Mouse (Mus musculus) Muller cell, postnatal 12 days (primary cell): ENCODE measurements around the gene Prr9.

Experiments used
- DNase-seq: peaks from one replicate; pipeline ENCODE4 v3.0.0-alpha.2; 2015; ENCODE audit errors: inconsistent ontology term

Prr9 gene

DNA sequence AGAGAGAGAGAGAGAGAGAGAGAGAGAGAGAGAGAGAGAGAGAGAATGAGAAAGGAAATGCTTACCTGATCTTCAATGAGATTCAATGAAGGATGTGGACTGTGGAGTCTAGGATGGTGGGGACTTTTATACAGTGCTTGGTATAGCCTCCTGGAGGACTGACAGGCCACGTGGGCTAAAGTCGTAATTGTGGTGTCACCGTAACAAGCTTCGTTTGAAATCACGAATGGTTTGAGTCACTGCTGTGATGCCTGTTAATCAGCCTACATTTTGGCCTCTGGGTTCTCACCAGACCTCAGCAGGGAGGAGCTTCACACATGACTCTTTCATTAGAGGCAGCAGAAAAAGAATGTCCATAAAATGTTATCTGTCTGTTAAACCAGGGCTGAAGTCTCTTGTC is at the start of gene Prr9:
TSS of gene Prr9 (minus strand) at position 101 of the 400 bp plus-strand sequence.
- DNase-seq = no peak

DNA sequence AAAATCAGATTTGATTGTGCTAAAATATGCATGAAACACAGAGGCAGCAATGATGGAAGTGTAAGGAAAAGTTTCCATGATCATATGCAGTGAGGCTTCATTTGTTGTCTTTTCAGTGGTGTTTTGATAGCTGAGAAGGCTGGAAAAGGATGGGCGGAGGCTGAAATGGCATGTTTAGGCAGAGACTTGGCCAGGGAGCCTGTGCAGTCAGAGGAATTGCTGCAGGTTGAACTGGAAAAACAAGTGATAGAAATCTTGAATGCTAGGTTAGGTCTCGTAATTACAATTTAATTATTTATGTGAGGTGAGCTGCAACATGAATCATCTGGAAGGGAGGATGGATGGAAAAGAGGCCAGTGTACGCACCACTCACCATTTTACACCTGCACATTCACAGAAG is 46.1 kb upstream of the Prr9 start:
- DNase-seq = no peak

DNA sequence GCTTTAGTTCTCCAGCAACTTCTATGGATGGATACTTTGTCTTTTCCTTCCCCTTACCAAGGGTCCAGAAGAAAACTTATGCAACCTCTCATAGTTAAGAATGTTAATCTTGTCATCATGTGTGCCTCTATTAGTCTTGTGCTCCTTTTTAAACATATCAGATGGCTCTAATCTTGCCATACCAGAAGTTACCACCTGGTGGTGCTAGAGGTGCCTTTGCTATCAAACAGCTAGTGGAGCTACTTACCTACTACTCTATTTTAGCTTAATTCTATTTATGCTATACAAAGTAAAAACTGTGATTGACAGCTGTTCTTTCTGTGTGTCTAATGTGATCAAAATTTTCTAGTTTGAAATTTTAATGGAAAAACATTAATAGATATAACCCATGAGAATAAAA is 29.6 kb upstream of the Prr9 start:
- DNase-seq = peak; percentile 24

DNA sequence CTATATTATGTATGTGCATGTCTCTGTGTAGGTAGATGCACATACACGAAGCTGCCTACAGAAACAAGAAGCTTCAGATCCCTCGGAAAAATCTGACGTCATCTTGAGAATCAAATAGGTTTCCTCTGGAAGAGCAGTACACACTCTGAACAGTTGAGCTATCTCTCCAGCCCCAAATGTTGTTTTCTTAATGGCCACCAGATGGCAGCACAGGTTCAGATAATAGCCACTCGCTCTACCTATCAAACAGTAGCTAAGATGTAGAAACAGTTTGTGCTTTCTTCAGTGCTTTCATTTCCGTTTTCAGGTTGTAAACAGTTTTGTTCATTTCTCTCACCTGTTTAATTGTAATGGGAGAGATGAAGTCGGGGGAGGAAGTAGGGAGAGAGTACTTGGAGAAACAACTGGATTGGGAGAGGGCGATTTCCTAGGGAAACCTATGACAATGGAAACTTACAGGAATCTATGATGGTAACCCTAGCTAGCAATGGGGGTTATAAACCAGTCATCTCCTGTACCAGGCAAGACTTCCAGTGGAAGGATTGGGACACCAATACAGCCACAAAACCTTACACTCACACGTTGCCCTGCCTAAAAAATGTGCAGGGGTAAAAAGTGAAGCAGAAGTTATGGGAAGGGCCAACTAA is 27.0 kb upstream of the Prr9 start:
- peak; percentile 72 for DNase-seq

DNA sequence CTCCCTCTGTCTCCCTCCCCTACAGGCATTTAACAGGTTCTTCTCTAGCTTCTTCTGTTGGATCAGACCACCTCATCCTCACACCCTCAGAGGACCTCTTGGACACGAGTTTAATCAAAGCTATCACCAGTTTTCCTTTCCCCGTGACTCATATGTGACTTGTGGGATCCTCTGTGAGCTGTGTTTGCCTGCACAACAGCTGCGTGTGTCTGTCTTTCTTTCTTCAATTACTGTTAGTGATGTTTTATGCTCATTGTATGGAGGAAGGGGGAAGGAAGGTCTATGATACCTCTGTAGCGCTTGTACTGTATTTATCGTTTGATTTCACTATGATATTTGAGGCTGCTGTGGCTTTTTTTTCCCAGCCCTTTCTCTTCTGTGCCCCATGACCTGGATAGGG is 24.2 kb upstream of the Prr9 start:
- no peak for DNase-seq

DNA sequence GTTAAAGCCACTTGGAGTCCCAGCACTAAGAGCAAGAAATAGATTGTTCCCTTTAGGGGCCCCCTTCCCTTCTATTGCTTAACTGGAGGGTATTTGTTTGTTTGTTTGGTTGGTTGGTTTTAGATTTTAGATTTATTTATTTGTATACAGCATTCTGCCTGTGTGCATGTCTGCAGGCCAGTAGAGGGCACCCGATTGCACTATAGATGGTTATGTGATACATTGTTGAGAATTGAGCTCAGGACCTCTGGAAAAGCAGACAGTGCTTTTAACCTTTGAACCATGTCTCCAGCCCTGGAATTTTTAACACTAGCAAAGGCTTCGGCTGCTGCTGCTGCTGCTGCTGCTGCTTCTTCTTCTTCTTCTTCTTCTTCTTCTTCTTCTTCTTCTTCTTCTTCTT is 23.7 kb upstream of the Prr9 start:
- no peak for DNase-seq

DNA sequence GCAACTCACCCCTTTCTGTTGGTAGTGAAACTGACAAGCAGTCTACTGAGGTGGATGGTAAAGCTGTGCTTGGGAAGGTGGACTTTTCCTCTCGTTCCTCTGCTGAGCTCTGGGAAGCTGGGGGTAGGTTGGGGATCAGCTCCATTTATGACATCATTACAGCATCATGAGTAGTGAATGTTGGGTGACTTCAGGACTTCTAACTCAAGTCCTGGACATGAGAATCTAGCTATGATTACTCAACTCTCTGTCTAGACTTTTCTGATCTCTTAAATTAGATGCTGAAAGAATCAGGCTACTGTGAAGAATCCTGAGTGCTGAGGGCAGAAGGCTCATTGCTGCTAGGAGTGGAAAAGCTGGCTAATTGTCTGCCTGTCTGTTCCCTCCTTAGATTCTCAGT is 18.9 kb upstream of the Prr9 start, which contains the start of gene Lelp1:
TSS of gene Lelp1 (minus strand) at position 101 of the 400 bp plus-strand sequence.
- DNase-seq = no peak

DNA sequence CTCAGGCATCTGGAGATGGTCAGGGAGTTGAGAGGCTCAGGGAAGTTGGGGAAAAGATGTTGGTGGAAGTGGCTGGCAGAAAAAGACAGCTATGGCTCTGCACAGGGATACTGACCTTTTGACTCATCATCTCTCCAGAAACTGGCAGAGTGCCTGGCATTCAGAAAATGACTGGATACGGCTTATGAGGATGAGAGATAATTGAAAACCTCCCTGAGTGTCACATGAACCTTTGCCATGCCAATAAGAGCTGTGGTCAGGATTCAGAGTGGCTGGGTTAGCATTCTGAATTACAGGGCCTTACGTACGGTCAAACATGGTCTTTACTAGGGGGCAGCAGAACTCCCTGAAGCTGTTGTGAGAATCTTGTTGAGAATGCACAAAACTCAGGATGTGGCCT is 2.8 kb downstream of the Prr9 start:
- peak; percentile 88 for DNase-seq

DNA sequence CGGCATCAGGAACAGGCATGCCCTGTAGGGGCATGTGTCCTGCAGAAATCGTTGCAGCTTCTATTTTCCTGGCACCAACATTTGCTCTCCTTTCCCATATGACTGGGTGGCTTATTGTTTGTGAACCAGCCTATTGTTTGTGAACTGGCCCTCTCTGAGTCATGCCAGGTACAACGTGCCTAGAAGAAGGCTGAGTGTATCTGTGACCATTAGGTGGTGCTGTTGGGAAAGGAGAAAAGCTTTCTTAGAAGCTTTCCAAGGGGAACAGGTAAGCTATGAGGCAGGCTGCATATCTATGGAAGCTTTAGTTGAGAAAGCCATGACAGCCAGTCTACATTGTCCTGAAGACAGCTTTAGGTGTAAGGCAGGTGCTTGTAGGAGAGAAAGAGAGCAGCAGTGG is 5.8 kb downstream of the Prr9 start:
- DNase-seq = no peak

DNA sequence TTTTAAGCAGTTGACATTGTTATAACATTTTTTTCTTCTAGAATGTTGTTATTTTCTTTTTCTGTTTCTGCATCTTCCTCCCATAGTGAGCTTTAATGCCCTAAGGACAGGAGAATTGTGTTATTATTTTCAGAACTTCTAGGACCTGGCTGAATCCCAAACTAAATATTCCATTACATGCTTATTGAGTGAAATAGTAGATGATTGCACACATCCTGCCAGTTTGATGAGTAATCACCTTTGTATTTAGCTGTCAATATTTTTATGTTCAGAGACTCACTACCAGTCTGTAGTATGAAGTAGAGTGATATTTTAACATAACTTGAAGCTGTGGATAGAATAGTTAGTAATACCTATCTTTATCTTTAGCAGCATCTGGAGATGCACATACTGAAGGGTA is 12.2 kb downstream of the Prr9 start:
- peak; percentile 69 for DNase-seq

DNA sequence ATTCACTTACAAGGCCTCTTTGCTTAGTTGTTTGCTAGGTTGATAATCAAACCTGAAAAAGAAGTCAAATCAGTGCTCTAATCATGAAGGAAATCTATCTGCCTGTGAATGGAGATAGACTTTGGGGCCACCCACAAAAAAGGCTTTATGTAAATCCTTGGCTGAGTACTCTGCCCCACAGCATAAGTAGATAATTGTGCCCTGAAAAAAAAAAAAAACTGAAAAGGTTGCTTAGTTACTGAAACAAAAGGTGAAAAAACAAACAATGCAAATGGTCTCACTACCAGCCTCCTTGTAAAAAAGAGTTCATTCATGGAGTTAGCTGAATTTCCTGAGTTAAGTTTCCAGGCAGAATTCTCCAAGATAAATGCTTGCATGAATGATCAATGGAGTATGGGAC is 13.0 kb downstream of the Prr9 start:
- DNase-seq = peak; percentile 84

DNA sequence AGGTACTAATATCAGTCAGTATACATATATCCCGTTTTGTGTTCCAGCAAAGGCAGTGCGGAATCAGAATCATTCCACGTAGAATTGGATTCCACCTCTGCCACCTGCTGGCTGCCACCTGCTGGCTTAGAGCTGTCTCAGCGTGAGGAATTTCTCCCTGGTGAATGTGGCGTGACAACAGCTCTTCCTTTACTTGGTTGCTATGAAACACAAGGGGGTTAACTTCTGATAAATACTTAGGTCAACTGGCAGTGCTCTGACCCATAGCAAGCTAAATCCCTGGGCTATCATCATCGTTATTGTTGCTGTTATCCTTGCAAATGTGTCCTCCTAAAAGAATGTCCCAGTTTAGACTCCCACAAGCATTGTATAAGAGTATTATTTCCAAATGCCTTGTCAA is 17.2 kb downstream of the Prr9 start:
- DNase-seq = peak; percentile 64

DNA sequence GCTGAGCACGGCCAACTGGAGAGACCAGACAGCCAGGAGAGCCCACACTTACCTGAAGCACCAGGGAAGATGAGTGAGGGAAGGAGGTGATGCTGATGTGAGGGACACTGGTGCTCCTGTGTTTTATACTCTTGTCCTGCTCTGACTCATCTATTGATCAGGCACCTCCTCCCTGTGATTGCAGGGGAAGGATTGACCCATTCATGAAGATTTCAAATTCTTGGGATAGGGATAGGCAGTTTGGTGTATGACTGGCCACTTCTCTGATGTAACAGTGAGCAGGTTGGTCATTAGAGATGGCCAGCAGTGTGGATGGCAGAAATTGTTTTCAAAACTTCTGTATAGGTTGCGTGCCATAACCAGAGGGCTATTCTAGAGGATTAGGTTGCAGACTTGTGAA is 40.7 kb downstream of the Prr9 start, which contains the start of gene Lor:
TSS of gene Lor (minus strand) at position 101 of the 400 bp plus-strand sequence.
- DNase-seq = no peak

DNA sequence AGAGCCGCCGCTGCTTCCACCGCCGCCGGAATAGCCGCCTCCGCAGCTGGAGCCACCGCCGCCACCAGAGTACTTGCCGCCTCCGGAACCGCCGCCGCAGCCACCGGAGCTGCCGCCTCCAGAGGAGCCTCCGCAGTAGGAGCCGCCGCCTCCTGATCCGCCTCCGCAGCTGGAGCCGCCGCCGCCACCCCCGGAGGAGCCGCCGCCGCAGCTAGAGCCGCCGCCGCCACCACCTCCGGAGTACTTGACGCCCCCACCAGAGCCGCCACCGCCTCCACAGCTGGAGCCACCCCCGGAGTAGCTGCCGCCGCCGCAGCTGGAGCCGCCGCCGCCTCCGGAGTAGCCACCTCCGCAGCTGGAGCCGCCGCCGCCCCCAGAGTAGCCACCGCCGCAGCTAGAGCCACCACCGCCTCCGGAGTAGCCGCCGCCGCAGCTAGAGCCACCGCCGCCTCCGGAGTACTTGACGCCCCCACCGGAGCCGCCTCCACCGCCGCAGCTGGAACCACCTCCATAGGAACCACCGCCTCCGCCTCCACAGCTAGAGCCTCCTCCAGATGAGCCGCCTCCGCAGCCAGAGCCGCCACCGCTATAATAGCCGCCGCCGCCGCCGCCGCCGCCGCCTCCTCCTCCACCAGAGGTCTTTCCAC is 42.3 kb downstream of the Prr9 start:
- DNase-seq = peak; percentile 26

DNA sequence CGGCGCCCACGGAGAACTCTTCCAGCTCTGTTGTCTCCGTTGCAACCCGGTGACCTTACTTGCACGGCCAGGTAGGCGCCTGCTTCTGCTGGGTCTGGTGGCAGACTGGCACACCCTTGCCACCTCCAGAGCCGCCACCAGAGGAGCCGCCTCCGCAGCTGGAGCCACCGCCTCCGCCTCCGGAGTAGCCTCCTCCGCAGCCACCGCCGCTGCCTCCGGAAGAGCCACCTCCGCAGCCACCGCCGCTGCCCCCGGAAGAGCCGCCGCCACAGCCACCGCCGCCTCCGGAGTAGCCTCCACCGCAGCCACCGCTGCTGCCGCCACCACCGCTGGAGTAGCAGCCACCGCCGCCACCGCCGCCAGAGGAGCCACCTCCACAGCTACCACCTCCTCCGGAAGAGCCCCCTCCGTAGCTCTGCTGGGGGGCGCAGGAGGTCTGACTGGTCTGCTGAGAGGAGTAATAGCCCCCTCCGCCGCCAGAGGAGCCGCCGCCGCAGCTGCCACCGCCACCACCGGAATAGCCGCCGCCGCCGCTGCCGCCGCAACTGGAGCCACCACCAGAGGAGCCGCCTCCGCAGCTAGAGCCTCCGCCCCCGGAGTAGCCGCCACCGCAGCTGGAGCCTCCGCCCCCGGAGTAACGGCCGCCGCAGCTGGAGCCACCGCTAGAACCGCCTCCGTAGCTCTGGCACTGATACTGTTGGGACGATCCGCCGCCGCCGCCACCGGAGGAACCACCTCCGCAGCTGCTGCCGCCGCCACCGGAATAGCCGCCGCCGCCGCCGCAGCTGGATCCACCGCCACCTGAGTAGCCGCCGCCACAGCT is 43.1 kb downstream of the Prr9 start:
- DNase-seq = peak; percentile 54
